Mouse (Mus musculus) megakaryocyte, embryonic 14.5 days (primary cell): ENCODE measurements at regions not wholly inside any gene's neighbourhood (a gene's known extent, or its start where the extent isn't known, plus 50 kb on each side); places are given as distances from the start of the nearest gene placed in this dataset.

Experiments
- FLI1 ChIP-seq: IDR thresholded peaks from 2 replicates; pipeline ENCODE4 v1.6.1; 2012; ENCODE audit warnings: low read length, inconsistent platforms, mixed read lengths
- GATA1 ChIP-seq: IDR thresholded peaks from 3 replicates; pipeline ENCODE4 v1.6.1; 2012; ENCODE audit warnings: mixed read lengths, low read length, inconsistent platforms, borderline replicate concordance

- no peak for TF ChIP-seq GATA1
- TF ChIP-seq FLI1: no peak
These were observed 113.9 kb upstream of the Slc38a2 start for GRCm38 (mm10) chr15:96813472-96813871.
